Mouse (Mus musculus) heart, adult 11 months (tissue): ENCODE measurements around the gene Cox8a.
A peak's percentile ranks its signal among the peaks of the same experiment; 100 is the strongest.

Source experiments
- DNase-seq: peaks from one replicate; pipeline ENCODE4 v3.0.0; 2022

Gene Cox8a

DNA sequence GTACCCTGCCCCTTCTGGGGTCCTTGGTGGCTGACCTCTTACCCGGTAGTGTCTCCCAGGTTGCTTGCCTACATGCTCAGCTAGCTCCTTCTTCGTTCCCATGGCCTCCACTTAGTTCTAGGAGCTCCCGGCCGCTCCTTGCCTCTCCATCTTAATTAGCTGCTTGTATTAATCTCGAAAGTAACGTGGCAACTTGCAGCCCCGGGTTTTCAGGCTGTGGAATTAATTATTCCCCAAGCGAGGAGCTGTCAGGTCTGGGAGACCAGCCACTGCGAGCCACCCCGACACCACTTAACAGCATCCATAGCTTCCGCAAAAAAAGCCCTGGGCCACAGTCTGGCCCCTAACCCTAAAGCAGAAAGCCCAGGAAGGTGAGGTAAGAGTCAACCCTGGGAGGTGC lies 34.0 kb downstream of the Cox8a start:
- DNase-seq = no peak

DNA sequence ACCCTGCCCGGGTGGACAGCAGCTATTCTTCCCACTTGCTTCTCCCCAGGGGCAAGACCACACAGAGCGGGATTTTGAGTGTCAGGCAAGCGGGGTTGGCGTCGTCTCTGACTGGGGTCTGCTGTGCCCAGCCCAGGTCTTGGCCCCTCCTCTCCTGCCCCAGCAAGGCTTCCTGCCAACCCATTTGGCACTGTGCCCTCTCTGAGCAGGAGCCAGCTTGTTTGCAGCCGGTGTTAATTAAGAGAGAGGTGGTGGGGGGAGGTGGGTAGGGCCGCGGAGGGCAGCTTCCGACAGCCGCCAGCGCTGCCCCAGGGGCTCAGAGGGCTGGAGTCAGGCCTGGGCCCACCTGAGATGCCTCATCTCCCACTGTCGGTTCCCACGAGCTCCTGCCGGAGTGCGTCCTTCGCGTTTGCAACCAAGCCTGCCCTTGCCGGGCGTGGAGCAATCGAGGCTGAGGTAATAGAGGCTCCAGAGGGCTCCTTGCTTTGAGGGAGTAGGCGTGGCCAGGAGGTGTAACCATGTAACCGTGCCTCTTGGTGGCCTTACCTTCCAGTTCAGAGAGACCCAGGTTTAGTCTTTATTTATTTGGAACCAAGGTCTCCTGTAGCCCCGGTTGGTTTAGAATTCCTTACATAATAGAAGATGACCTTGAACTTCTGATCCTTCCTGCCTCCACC lies 35.0 kb downstream of the Cox8a start:
- DNase-seq = peak; percentile 92

DNA sequence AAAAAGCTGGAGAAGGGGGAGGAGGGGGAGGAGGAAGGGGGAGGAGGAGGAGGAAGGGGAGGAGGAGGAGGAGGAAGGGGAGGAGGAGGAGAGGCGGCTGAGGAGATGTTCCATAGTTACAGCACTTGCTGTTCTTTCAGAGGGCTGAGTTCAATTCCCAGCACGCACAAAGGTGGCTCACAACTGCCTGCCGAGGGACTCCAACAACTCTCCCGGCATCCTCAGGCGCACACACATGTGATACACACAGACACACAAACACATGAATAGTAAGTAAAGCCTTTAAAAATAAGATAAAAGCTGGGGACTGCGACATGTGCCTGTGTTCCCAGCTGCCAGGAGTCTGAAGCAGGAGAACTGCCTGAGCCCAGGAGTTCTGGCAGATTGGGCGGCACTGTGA lies 35.9 kb downstream of the Cox8a start:
- peak; percentile 82 for DNase-seq

DNA sequence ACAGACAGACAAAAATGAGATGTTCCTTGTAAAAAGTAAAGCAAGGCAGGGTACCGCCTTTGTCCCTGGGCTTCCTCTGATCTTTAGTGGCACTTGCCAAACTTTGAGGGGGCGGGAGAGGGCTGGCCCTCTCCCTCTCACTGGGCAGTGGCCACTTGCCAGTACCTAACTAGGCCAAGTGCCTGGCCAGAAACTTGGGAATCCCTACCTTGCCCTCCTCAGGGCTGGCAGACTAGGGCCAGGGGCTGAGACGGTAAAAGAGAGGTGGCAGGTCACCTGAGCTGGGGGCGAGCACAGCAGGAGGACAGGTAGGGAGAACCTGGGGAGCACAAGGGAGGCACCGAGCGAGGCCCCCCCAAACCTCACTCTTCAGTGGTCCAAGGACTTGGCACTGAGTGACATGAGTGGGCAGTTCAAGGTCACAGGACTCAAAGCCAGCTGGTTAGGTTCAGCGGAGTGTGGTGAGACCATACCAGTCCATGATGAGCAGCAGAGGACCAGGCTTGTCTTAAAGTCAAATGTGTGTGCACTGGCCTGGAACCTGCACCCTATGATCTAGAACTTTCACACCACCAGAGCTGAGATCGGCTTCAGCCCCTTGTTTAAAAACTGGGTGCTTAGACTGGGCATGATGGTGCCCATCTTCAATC lies 36.5 kb downstream of the Cox8a start:
- DNase-seq = peak; percentile 92

DNA sequence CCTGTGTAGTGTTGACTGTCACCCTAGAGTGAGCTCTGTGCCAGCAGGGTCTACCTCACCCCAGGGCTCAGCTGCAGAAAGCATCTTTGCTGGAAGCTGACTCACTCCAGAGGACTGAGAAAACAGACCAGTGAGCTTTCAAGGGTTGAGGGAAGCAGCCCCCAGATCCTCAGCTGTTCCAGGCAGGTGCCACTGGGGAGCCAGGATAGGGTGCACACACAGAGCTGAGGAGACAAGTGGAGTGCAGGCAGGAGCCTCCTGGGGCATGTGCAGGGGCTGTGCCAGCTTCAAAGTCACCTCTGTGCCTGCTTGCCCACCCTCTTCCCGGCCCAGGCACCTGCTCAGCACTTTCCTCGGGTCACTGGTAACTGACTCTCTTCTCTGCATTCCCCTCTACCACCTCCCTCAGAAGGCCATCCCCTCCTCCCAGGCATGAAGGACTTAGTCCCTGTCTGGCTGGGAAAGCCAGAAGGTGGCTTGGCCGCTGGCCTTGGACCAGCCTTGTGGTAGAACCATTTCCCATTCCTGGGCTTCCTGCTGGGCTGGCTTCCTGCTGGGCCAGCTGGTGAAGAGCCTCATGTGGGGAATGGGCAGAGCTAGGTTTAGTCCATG lies 38.5 kb downstream of the Cox8a start:
- DNase-seq = peak; percentile 86

DNA sequence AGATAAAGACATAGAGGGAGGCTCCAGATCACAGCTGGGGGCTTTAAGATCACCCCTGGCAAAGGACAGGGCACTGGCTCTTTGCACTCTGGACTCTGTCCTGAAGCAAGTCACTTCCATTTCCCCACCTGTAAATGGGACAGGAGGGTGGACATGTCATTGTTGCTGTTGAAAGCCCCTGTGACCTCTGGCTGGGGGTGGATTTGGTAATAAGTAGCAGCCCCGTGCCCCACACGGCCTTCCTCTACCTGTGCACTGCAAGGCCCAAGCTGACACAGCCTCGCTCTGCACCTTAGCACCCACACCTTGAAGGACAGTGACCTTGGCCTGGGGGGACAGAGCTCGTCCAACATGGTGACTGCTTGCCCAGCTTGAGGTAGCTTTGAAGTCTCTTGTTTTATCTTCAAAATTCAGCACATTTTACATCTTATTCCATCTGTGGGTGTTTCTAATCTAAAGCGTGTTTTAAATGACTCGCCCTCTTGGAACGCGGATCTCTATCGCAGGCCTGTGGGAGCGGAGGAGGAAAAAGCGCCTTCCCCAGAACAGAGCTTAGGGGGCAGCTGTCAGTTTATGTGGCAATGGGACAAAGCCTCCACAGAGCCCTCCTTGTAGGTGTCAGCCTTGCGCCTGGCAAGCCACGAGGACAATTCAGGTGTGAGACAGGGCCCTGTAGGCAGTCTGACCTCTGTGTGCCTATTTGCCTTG lies 39.5 kb downstream of the Cox8a start:
- DNase-seq = no peak

DNA sequence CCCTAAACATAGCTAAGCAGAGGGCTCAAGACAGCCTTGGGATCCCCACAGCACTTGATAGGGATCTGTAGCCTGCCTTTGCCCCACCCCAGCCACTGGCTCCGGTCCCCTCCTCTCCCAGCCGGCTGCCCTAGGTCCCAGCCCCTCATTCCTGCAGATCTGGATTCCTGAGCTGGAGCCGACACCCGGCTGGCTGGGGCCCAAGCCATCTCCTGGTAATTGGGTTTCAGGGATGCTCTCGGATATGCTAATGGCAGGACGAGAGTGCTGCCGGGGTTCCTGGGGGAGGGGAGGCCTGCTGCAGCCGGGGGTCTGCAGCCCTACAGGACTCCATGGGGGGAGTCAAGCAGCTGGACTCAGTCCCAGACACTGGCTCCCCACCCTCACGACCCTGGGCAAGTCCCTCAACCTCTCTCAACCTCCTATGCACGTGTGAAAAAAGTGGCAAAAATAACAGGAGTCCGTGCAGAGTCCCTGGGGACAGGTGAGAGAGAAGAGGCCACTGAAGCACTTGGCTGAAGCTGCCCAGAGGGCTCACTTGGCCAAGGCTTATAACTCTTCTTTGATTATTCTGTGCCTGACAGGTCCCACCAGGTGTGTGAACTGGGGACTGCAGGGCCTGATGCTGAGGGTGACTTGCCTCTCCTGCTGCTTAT lies 41.2 kb downstream of the Cox8a start:
- DNase-seq = peak; percentile 87

DNA sequence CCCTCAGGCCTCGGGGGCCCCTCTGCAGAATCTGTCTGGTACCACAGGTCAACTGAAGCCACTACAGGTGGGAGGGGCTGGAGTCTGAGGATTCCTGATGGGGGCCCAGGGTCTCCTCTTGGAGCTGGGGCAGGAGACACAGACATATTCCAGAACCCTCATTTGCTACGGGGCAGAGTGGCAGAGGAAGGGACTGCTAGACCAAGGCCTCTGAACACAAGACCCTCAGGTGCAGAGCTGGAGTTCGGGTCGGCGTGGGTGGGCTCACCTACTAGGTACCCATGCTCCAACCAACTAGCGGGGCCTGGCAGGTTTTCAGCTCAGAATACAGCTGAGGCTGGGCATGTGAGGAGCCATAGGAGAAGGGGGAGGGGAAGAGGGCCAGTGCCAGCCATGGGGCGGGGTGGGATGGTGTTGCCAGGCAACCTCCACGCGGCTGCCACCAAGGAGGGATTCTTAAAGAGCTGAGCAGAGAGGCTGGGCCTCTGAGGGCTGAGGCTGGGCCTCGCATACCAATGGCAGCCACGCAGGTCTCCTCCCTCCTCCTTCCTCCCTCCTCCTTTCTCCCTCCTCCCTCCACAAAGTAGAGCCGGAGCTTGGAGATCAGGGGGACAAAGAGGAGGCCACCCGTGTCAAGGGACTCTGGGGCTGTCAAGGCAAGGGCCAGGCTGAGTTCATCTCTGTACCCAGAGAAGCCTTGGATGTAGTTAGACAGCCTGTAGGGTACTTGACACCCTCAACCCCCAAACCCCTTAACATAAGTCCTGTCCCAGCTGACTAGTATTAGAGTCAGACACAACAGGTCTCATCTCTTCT lies 45.2 kb downstream of the Cox8a start:
- DNase-seq = no peak

DNA sequence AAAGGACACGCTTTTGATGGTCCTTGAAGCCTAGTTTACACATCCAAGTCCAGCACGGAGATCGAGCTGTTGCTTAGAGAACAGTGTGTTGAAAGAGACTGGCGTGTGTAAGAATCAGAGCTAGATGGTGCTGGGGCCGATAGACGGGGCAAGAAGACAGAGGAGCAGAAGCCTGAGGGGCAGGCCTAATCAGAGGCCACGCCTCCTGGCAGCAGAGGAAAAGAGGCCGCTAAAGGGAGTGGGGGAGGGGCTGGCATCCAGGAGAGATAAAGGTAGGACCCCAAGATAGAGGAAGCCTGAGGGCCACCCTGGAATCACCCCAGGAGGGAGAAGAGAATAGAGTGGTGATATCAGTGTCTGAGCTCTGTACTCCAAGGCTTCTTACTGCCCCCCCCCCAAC lies 46.0 kb downstream of the Cox8a start:
- DNase-seq = no peak

DNA sequence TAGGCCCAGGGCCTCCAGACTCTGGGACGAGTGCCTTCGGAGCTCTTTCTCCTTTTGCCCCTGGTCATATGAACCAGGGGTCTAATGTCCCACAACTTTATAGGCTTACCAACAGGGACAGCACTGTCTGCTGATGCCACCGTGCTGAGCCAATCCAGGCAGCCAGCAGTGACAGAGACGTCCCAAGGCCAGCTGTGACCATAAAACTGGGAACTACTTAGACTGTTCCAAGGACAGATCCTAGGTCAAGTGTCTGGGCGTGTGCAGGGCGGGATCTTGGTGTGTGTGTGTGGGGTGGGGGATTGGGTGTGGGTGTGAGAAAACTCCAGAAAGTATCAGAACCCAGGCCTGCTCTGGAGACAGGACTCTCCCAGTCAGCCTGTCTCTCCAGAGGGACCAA lies 46.5 kb downstream of the Cox8a start:
- DNase-seq = no peak

DNA sequence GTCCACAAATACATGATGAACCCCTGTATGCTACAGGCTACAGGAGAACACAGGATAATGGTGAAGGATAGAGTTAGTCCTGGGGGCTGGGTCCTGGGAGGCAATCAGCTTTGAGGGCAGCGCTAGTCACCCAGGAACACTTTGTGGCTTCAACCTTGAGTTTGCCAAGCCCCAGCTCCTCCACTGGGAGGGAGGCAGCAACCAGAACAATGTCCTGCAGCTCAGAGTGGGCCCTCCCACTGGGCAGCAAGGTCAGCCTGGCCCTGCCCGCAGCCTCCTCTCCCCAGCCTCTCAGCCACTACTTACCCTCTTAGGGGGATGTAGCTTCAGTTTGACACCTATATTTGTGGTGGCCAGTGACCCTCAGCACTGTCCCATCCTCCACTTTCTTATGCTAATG lies 49.0 kb downstream of the Cox8a start:
- DNase-seq = no peak

DNA sequence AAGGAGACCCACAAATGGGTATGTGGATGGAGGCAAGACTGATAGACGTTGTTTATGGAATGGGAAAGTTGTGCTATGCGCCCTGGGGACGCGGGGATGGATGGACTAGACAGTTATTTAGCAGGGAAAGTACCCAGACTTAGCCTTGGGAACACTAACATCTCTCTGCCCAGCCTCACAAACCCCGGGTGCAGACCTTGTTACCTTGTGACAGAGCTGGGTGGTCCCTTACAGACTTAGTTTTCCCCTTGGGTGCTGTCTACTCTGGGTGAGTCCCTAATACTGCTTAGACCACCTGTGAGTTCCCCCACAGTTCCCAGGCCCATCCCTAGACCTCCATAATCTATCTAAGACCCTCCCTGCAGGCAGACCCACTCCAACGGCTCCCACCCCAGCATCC lies 50.6 kb downstream of the Cox8a start:
- no peak for DNase-seq

DNA sequence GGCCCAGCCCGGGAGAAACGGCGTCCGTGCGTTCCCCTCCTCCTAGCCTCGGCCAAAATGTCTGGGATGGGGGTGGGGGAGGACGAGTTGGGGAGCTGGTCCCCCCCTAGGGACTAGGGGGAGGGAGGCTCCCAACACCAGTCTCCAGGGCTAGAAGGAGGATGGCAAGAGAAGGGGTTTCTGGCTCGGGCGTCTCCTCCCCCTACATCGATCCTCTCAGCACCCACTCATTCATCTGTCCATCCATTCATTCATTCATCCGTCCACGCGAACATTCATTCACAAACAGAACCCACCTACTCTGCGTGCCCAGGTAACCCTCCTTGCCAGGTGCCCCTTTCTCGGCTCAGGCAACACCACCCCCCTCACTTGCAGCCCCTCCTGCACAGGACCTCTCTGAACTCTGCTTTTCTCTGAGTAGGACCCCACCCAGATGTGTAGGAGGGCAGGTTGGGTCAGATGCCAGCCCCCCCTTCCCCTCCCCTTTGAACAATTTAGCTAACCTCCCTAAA lies 51.2 kb downstream of the Cox8a start:
- DNase-seq = peak; percentile 85

DNA sequence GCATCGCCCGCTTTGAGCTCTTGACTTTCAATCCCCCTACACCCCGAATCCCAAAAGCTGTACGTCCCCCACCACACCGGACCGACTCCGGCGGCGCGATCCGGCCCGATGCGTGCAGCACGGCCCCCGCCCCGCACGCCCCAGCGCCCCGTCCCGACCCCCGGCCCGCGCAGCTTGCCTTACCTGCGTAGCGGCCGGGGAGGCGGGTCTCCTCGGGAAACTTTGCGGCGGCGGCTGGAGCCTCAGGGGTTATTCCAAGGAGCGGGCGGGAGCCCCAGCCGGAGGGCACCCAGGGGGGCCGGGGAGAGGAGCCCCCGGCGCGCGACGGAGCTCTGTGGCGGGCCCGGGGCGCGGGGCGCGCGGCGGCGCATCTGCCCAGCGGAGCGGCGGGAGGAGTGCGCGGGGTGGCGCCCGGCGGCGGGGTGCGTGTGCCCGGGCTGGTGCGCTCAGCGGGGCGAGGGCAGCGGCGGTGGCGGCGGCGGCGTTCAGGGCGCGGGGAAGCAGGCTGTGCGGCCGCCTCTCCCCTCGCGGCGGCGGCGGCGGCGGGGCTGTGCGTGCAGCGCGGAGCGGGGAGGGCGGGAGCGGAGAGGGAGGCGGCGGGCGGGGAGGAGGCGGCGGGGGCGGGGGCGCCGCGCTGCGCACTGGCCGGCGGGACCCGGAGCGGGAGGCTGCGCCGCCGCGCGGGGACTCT lies 51.8 kb downstream of the Cox8a start:
- no peak for DNase-seq
